Mouse (Mus musculus) intestine, embryonic 16.5 days (tissue): ENCODE measurements around the gene Gm21887. TPM values are rescaled to one million over a fixed set of nuclear protein-coding genes. Genes with fewer than 3 reads are reported as not detected.
"Not testable (repeated sequence)": the region's sequence is repeated elsewhere in the genome, so short reads cannot be mapped to it uniquely, and the experiment has no call there.

Source experiments
- ATAC-seq: fragments of 200-750 bp; cut with Nextera tagmentation; 2 replicates; pipeline ENCODE4 v1.8.0; 2017; ENCODE audit warnings: moderate TSS enrichment, moderate library complexity
- H3K27ac ChIP-seq: fragments of 300-500 bp; sonication (generic); 2 replicates; pipeline ENCODE4 v1.5.1; 2014; ENCODE audit warnings: mild to moderate bottlenecking, low read length
- H3K27me3 ChIP-seq: fragments of 300-500 bp; sonication (generic); replicated peaks from 2 replicates; pipeline ENCODE4 v1.6.1; 2014; ENCODE audit warnings: low read length, control low read depth, mixed read lengths; ENCODE audit not compliant: control insufficient read depth, insufficient read depth
- H3K36me3 ChIP-seq: fragments of 300-500 bp; sonication (generic); 2 replicates; pipeline ENCODE4 v1.6.1; 2014; ENCODE audit warnings: low read length, control low read depth; ENCODE audit not compliant: control insufficient read depth, insufficient read depth
- H3K4me1 ChIP-seq: fragments of 300-500 bp; sonication (generic); 2 replicates; pipeline ENCODE4 v1.6.1; 2014; ENCODE audit warnings: low read length, control low read depth, mixed read lengths; ENCODE audit not compliant: control insufficient read depth, insufficient read depth
- H3K4me2 ChIP-seq: fragments of 300-500 bp; sonication (generic); 2 replicates; pipeline ENCODE4 v1.6.1; 2014; ENCODE audit warnings: low read depth, low read length, control low read depth
- H3K4me3 ChIP-seq: fragments of 300-500 bp; sonication (generic); 2 replicates; pipeline ENCODE4 v1.5.1; 2014; ENCODE audit warnings: mild to moderate bottlenecking, low read length
- H3K9ac ChIP-seq: fragments of 300-500 bp; sonication (generic); 2 replicates; pipeline ENCODE4 v1.6.1; 2014; ENCODE audit warnings: low read depth, low read length
- H3K9me3 ChIP-seq: fragments of 300-500 bp; sonication (generic); 2 replicates; pipeline ENCODE4 v1.6.1; 2016; ENCODE audit warnings: low read length, control low read depth; ENCODE audit not compliant: control insufficient read depth
- WGBS: fragments of 180-500 bp; shearing (Covaris S2); extraction: QIAGEN DNeasy Blood & Tissue Kit; methylation state at CpG from one replicate; pipeline ENCODE4 v1.1.7; 2014; 5-methylcytosine and 5-hydroxymethylcytosine counted together
- polyA plus RNA-seq: library from polyadenylated mRNA; unstranded; fragments of >200 nt; fragmentation: Nextera tagmentation; extraction: Ambion mirVana; gene quantifications from 2 replicates; pipeline ENCODE4 v1.2.1, GENCODE M21; 2015

Gene Gm21887
- polyA plus RNA-seq, 1 experiment from 2014 or later, result 149 TPM

DNA sequence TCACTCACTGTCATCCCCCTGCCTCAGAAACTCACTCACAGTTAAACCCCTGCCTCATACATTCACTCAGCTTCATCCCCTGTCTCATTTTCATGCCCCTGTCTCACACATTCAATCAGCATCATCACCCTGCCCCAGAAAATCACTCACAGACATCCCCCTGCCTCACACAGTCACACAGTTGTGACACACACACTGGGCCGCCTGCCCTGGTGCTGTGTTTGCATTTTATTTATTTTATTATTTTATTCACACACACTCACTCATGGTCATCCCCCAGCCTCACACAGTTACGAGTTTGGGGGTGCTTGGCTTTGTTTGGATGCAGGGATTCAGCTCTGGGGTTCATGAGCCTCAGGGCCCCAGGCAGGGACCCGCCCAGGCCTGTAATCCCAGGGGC is 875 bp upstream of the Gm21887 start:
- peaks cover 14% of the 10 kb centered on the region for H3K36me3 ChIP-seq
- 38% methylated on average over 3 of the region's 3 CpGs for WGBS
- H3K9me3 ChIP-seq, result peaks cover 36% of the 10 kb centered on the region
- H3K27me3 ChIP-seq, H3K4me2 ChIP-seq, H3K27ac ChIP-seq, ATAC-seq, H3K4me1 ChIP-seq, H3K9ac ChIP-seq, H3K4me3 ChIP-seq: not testable (repeated sequence)

GRCm38 (mm10) chrX:170009801-170010221 is 352 bp downstream of the Gm21887 start:
- WGBS, result 54% methylated on average over 25 of the region's 25 CpGs
- H3K27ac ChIP-seq, result peak overlapping the region; percentile 73; the same call in 1 of the 2 replicates
- peak overlapping the region; percentile 74 for H3K9ac ChIP-seq
- not testable (repeated sequence) for H3K4me2 ChIP-seq, H3K4me1 ChIP-seq, H3K27me3 ChIP-seq
- peaks cover 14% of the 10 kb centered on the region for H3K36me3 ChIP-seq
- H3K9me3 ChIP-seq, result peaks cover 36% of the 10 kb centered on the region
- ATAC-seq, result peak; percentile 98
- H3K4me3 ChIP-seq, result peak overlapping the region; percentile 52

DNA sequence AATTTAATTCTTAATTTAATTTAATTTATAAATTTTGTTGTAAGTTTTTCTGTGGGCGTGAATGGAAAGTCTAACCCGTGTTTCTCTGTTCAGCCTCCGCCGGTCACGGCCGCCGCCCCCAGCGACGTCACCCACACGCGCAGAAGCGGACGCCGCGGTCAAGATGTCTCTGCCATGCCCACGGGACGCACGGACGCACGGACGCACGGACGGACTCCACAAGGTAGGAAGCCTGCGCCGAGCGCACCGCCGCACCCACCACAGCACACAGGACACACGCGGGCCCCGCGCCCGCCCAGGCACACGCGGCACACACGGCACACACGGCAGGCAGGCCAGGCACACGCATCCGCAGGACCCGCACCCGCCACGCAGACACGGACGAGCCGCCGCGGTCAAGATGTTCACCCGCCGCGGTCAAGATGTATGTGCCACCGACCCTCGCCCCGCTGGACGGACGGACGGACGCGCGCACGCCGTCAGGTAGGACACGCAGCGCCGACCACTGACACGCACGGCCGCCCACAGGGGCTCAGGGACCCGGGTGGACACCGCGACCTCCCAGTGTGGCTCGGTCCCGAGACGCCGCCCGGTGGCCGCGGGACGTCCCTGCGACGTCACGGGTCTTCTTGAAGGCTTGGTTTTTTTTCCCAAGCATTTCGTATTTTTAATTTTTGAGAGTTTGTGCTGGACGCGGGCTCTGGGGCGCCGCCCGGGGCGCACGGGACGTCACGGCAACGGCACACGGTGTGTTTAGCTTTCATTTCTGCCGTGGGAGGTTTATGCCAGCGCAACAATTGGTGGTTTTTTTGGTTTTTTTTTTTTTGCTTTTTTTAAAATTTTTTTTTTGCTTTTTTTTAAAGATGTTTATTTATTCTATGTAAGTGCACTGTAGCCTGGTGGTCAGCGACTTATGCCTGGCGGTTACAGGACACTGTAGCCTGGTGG is 1.4 kb downstream of the Gm21887 start:
- WGBS, result 82% methylated on average over 97 of the region's 97 CpGs
- peak; percentile 19 for ATAC-seq
- Histone ChIP-seq H3K4me2 (peak overlapping the region; percentile 39), H3K36me3 (peaks cover 14% of the 10 kb centered on the region), H3K9me3 (peaks cover 36% of the 10 kb centered on the region), H3K4me3 (peak overlapping the region; percentile 13), H3K27ac (0 out of 2 replicates have a peak overlapping the region, but pooled peaks have one; percentile 17)
- H3K27me3 ChIP-seq, H3K4me1 ChIP-seq, H3K9ac ChIP-seq: not testable (repeated sequence)

GRCm38 (mm10) chrX:170011529-170011879 is 2.0 kb downstream of the Gm21887 start:
- not testable (repeated sequence) for ATAC-seq
- peaks cover 36% of the 10 kb centered on the region for H3K9me3 ChIP-seq

DNA sequence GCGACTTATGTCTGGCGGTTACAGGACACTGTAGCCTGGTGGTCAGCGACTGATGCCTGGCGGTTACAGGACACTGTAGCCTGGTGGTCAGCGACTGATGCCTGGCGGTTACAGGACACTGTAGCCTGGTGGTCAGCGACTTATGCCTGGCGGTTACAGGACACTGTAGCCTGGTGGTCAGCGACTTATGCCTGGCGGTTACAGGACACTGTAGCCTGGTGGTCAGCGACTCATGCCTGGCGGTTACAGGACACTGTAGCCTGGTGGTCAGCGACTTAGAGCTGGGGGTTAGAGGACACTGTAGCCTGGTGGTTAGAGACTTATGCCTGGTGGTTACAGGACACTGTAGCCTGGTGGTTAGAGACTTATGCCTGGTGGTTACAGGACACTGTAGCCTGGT is 4.0 kb downstream of the Gm21887 start:
- Histone ChIP-seq H3K36me3 (peaks cover 21% of the 10 kb centered on the region), H3K9me3 (peaks cover 31% of the 10 kb centered on the region)
- not testable (repeated sequence) for H3K27ac ChIP-seq, H3K27me3 ChIP-seq, H3K4me3 ChIP-seq, H3K9ac ChIP-seq, H3K4me1 ChIP-seq, H3K4me2 ChIP-seq, ATAC-seq
- WGBS, result no CpG with 5 or more reads among the region's 13 CpGs

More at GRCm38 (mm10) chrX:170011529-170011879, 2.0 kb downstream of the Gm21887 start:
- H3K27ac ChIP-seq, H3K27me3 ChIP-seq, H3K4me2 ChIP-seq, H3K4me3 ChIP-seq, H3K4me1 ChIP-seq, H3K9ac ChIP-seq: not testable (repeated sequence)
- WGBS, result 91% methylated on average over 1 of the region's 10 CpGs
- peaks cover 14% of the 10 kb centered on the region for H3K36me3 ChIP-seq

GRCm38 (mm10) chrX:170014038-170014437 is 4.6 kb downstream of the Gm21887 start:
- ATAC-seq, result not testable (repeated sequence)
- WGBS, result 88% methylated on average over 3 of the region's 13 CpGs

GRCm38 (mm10) chrX:170015883-170016282 is 6.4 kb downstream of the Gm21887 start:
- not testable (repeated sequence) for ATAC-seq

More at GRCm38 (mm10) chrX:170014038-170014437, 4.6 kb downstream of the Gm21887 start:
- not testable (repeated sequence) for H3K4me2 ChIP-seq, H3K27ac ChIP-seq, H3K4me1 ChIP-seq, H3K27me3 ChIP-seq, H3K4me3 ChIP-seq, H3K9ac ChIP-seq
- Histone ChIP-seq H3K36me3 (peaks cover 26% of the 10 kb centered on the region), H3K9me3 (peaks cover 32% of the 10 kb centered on the region)

GRCm38 (mm10) chrX:170017333-170018245 is 8.1 kb downstream of the Gm21887 start:
- peaks cover 23% of the 10 kb centered on the region for H3K9me3 ChIP-seq
- peaks cover 21% of the 10 kb centered on the region for H3K36me3 ChIP-seq
- ATAC-seq, result peak; percentile 78
- H3K4me1 ChIP-seq, H3K27ac ChIP-seq, H3K4me2 ChIP-seq, H3K9ac ChIP-seq, H3K27me3 ChIP-seq: not testable (repeated sequence)
- peak overlapping the region; percentile 0; the same call in 1 of the 2 replicates for H3K4me3 ChIP-seq
- WGBS, result 52% methylated on average over 27 of the region's 27 CpGs

More at GRCm38 (mm10) chrX:170015883-170016282, 6.4 kb downstream of the Gm21887 start:
- Histone ChIP-seq H3K9me3 (peaks cover 26% of the 10 kb centered on the region), H3K36me3 (peaks cover 24% of the 10 kb centered on the region)
- H3K4me3 ChIP-seq, H3K4me2 ChIP-seq, H3K9ac ChIP-seq, H3K4me1 ChIP-seq, H3K27me3 ChIP-seq, H3K27ac ChIP-seq: not testable (repeated sequence)
- 89% methylated on average over 12 of the region's 12 CpGs for WGBS
